Mouse (Mus musculus) C2C12 (cell line): ENCODE measurements around the gene Trim10. TPM values are rescaled to one million over a fixed set of nuclear protein-coding genes. Genes with fewer than 3 reads are reported as not detected.

ENCODE experiments used
- H3K27me3 ChIP-seq: one replicate; pipeline ENCODE4 v1.6.1; 2011; ENCODE audit not compliant: control insufficient read depth, insufficient read depth, insufficient read length
- H3K36me3 ChIP-seq: one replicate; pipeline ENCODE4 v1.6.1; 2011; ENCODE audit not compliant: control insufficient read depth, insufficient read depth
- H3K4me3 ChIP-seq: one replicate; pipeline ENCODE4 v1.5.1; 2011; ENCODE audit warnings: mild to moderate bottlenecking, control low read depth; ENCODE audit not compliant: poor library complexity, insufficient read depth, severe bottlenecking
- H3K79me2 ChIP-seq: one replicate; pipeline ENCODE4 v1.6.1; 2011; ENCODE audit not compliant: control insufficient read depth, insufficient read depth
- H3K79me3 ChIP-seq: one replicate; pipeline ENCODE4 v1.6.1; 2011; ENCODE audit warnings: low read depth, control low read depth
- H3ac ChIP-seq: one replicate; pipeline ENCODE3; 2011; ENCODE audit warnings: low read depth; ENCODE audit not compliant: control insufficient read depth, insufficient read length
- CEBPB ChIP-seq: IDR thresholded peaks from one replicate; pipeline ENCODE4 v1.6.1; 2011; ENCODE audit warnings: low read depth, mild to moderate bottlenecking, control low read depth, moderate library complexity
- CTCF ChIP-seq: IDR thresholded peaks from one replicate; pipeline ENCODE4 v1.5.1; 2011; ENCODE audit not compliant: control insufficient read depth, insufficient read depth, insufficient read length
- FOSL1 ChIP-seq: IDR thresholded peaks from one replicate; pipeline ENCODE4 v1.8.0; 2011; ENCODE audit warnings: mild to moderate bottlenecking, low read length; ENCODE audit not compliant: poor library complexity, insufficient read depth, severe bottlenecking
- MAX ChIP-seq: IDR thresholded peaks from one replicate; pipeline ENCODE4 v1.6.1; 2011; ENCODE audit warnings: mild to moderate bottlenecking, control low read depth
- MYOD1 ChIP-seq: IDR thresholded peaks from one replicate; pipeline ENCODE4 v1.6.1; 2011; ENCODE audit warnings: low read depth; ENCODE audit not compliant: control insufficient read depth, insufficient read length
- MYOG ChIP-seq: IDR thresholded peaks from one replicate; pipeline ENCODE4 v1.6.1; 2011; ENCODE audit not compliant: control insufficient read depth, insufficient read length; ENCODE audit errors: extremely low read depth
- USF1 ChIP-seq: IDR thresholded peaks from one replicate; pipeline ENCODE4 v1.6.1; 2011; ENCODE audit warnings: low read depth, mild to moderate bottlenecking, control low read depth, moderate library complexity
- polyA plus RNA-seq: library from polyadenylated mRNA; unstranded; fragments of >200 nt; fragmentation: generic; extraction: Trizol; gene quantifications from one replicate; pipeline ENCODE4 v1.2.1, GENCODE M21; 2012; ENCODE audit warnings: missing spikeins

Trim10 gene
- polyA plus RNA-seq, 1 experiment, result not detected

GRCm38 (mm10) chr17:36896583-36896982 lies 27.2 kb downstream of the Trim10 start:
- no peaks in the 10 kb centered on the region for H3K27me3 ChIP-seq
- H3K79me2 ChIP-seq, result no peaks in the 10 kb centered on the region
- no peak for TF ChIP-seq CEBPB
- no peak for TF ChIP-seq MYOD1
- TF ChIP-seq FOSL1, result no peak
- TF ChIP-seq USF1, result no peak
- TF ChIP-seq MYOG, result no peak
- no peak for TF ChIP-seq CTCF
- no peaks in the 10 kb centered on the region for H3K36me3 ChIP-seq
- no peaks in the 10 kb centered on the region for H3K79me3 ChIP-seq
- H3K4me3 ChIP-seq, result no peak overlapping the region
- no peak overlapping the region for H3ac ChIP-seq

GRCm38 (mm10) chr17:36897065-36897464 lies 27.7 kb downstream of the Trim10 start:
- Histone ChIP-seq H3K36me3 (no peaks in the 10 kb centered on the region), H3ac (no peak overlapping the region), H3K27me3 (no peaks in the 10 kb centered on the region), H3K4me3 (no peak overlapping the region), H3K79me3 (no peaks in the 10 kb centered on the region), H3K79me2 (no peaks in the 10 kb centered on the region)
- TF ChIP-seq FOSL1, result no peak
- no peak for TF ChIP-seq MYOG
- TF ChIP-seq CEBPB, result no peak
- TF ChIP-seq CTCF, result no peak
- TF ChIP-seq MYOD1, result no peak
- no peak for TF ChIP-seq USF1
- no peak for TF ChIP-seq MAX

- H3K27me3 ChIP-seq, result no peaks in the 10 kb centered on the region
- no peaks in the 10 kb centered on the region for H3K79me3 ChIP-seq
- no peaks in the 10 kb centered on the region for H3K36me3 ChIP-seq
- no peak within 1 kb of the TSS for H3K4me3 ChIP-seq
- no peak within 1 kb of the TSS for H3ac ChIP-seq
- TF ChIP-seq CTCF, result no peak
- TF ChIP-seq MYOG, result no peak
- TF ChIP-seq CEBPB, result no peak
- TF ChIP-seq MAX, result no peak
- TF ChIP-seq MYOD1, result no peak
- no peak for TF ChIP-seq FOSL1
- no peak for TF ChIP-seq USF1
- H3K79me2 ChIP-seq, result no peaks in the 10 kb centered on the region
Measured at GRCm38 (mm10) chr17:36897552-36898205, 28.3 kb downstream of the Trim10 start, which contains the start of gene Trim31. TSS of gene Trim31 (plus strand) at chr17:36898118.

GRCm38 (mm10) chr17:36899376-36899775 lies 30.0 kb downstream of the Trim10 start:
- Histone ChIP-seq H3ac (no peak overlapping the region), H3K27me3 (no peaks in the 10 kb centered on the region), H3K79me2 (no peaks in the 10 kb centered on the region), H3K4me3 (no peak overlapping the region), H3K79me3 (no peaks in the 10 kb centered on the region), H3K36me3 (no peaks in the 10 kb centered on the region)
- TF ChIP-seq USF1, result no peak
- TF ChIP-seq CTCF, result no peak
- TF ChIP-seq CEBPB, result no peak
- no peak for TF ChIP-seq MYOD1
- TF ChIP-seq MAX, result no peak
- no peak for TF ChIP-seq FOSL1

GRCm38 (mm10) chr17:36900001-36900400 lies 30.6 kb downstream of the Trim10 start:
- no peaks in the 10 kb centered on the region for H3K79me3 ChIP-seq
- no peaks in the 10 kb centered on the region for H3K79me2 ChIP-seq
- TF ChIP-seq CEBPB, result no peak
- TF ChIP-seq MYOG, result no peak
- TF ChIP-seq MYOD1, result no peak
- no peak for TF ChIP-seq MAX
- no peak for TF ChIP-seq CTCF
- no peak for TF ChIP-seq USF1
- TF ChIP-seq FOSL1, result no peak

More at GRCm38 (mm10) chr17:36900001-36900400, 30.6 kb downstream of the Trim10 start:
- H3K36me3 ChIP-seq, result no peaks in the 10 kb centered on the region
- H3K4me3 ChIP-seq, result no peak overlapping the region
- H3ac ChIP-seq, result no peak overlapping the region
- no peaks in the 10 kb centered on the region for H3K27me3 ChIP-seq
